Mouse (Mus musculus): ENCODE results near the gene Gadd45gip1. TPM values are rescaled to one million over a fixed set of nuclear protein-coding genes. Genes with fewer than 3 reads are reported as not detected.
"Not testable (repeated sequence)": the region's sequence is repeated elsewhere in the genome, so short reads cannot be mapped to it uniquely, and the experiment has no call there.

Gene Gadd45gip1
- polyA plus RNA-seq, 1 experiment = 21.3 TPM

GRCm38 (mm10) chr8:84823653-84824052 lies 7.7 kb upstream of the Gadd45gip1 start:
- peak; percentile 53 for DNase-seq
- WGBS = 2% methylated on average over 18 of the region's 18 CpGs
- TF ChIP-seq POLR2A (IDR thresholded peaks at IDR 0.05; ENCODE audit: borderline replicate concordance, extremely low read depth, low read depth, low read length) (no peak), CTCF (IDR thresholded peaks at IDR 0.05; ENCODE audit: insufficient read depth, low read length) (peak; percentile 75)
- Histone ChIP-seq H3K4me3 (replicated peaks; ENCODE audit: extremely low read depth, low read depth, low read length) (no peak overlapping the region), H3K4me1 (ENCODE audit: control insufficient read depth, insufficient read depth, low read length) (0 out of 2 replicates have a peak, but pooled peaks cover 2% of the 10 kb centered on the region)

GRCm38 (mm10) chr8:84825636-84826035 lies 5.7 kb upstream of the Gadd45gip1 start:
- TF ChIP-seq POLR2A (IDR thresholded peaks at IDR 0.05; ENCODE audit: borderline replicate concordance, extremely low read depth, low read depth, low read length) = no peak
- TF ChIP-seq CTCF (IDR thresholded peaks at IDR 0.05; ENCODE audit: insufficient read depth, low read length) = no peak
- H3K4me3 ChIP-seq (replicated peaks; ENCODE audit: extremely low read depth, low read depth, low read length) = no peak overlapping the region
- DNase-seq = no peak
- 0 out of 2 replicates have a peak, but pooled peaks cover 2% of the 10 kb centered on the region for H3K4me1 ChIP-seq (ENCODE audit: control insufficient read depth, insufficient read depth, low read length)
- WGBS = 37% methylated on average over 4 of the region's 4 CpGs

GRCm38 (mm10) chr8:84826518-84826917 lies 4.8 kb upstream of the Gadd45gip1 start:
- not testable (repeated sequence) for DNase-seq; H3K4me1 ChIP-seq (ENCODE audit: control insufficient read depth, insufficient read depth, low read length); H3K4me3 ChIP-seq (replicated peaks; ENCODE audit: extremely low read depth, low read depth, low read length)
- WGBS = 86% methylated on average over 2 of the region's 2 CpGs

GRCm38 (mm10) chr8:84832034-84832717 lies 854 bp downstream of the Gadd45gip1 start:
- peak; percentile 79 for DNase-seq
- TF ChIP-seq POLR2A (IDR thresholded peaks at IDR 0.05; ENCODE audit: borderline replicate concordance, extremely low read depth, low read depth, low read length) = peak; percentile 89
- TF ChIP-seq CTCF (IDR thresholded peaks at IDR 0.05; ENCODE audit: insufficient read depth, low read length) = no peak
- H3K4me3 ChIP-seq (replicated peaks; ENCODE audit: extremely low read depth, low read depth, low read length) = peak overlapping the region; percentile 99
- peaks cover 2% of the 10 kb centered on the region; the same call in 1 of the 2 replicates for H3K4me1 ChIP-seq (ENCODE audit: control insufficient read depth, insufficient read depth, low read length)
- whole genome bisulfite sequencing = under 1% methylated on average over 59 of the region's 59 CpGs

GRCm38 (mm10) chr8:84832759-84833742 lies 1.7 kb downstream of the Gadd45gip1 start:
- peaks cover 2% of the 10 kb centered on the region; the same call in 1 of the 2 replicates for H3K4me1 ChIP-seq (ENCODE audit: control insufficient read depth, insufficient read depth, low read length)
- WGBS = 42% methylated on average over 10 of the region's 10 CpGs
- peak overlapping the region; percentile 99 for H3K4me3 ChIP-seq (replicated peaks; ENCODE audit: extremely low read depth, low read depth, low read length)
- TF ChIP-seq CTCF (IDR thresholded peaks at IDR 0.05; ENCODE audit: insufficient read depth, low read length) = no peak
- no peak for TF ChIP-seq POLR2A (IDR thresholded peaks at IDR 0.05; ENCODE audit: borderline replicate concordance, extremely low read depth, low read depth, low read length)
- no peak for DNase-seq

- 87% methylated on average over 19 of the region's 19 CpGs for WGBS
- TF ChIP-seq CTCF (IDR thresholded peaks at IDR 0.05; ENCODE audit: insufficient read depth, low read length) (no peak), POLR2A (IDR thresholded peaks at IDR 0.05; ENCODE audit: borderline replicate concordance, extremely low read depth, low read depth, low read length) (no peak)
- Histone ChIP-seq H3K4me1 (ENCODE audit: control insufficient read depth, insufficient read depth, low read length) (peaks cover 2% of the 10 kb centered on the region; the same call in 1 of the 2 replicates), H3K4me3 (replicated peaks; ENCODE audit: extremely low read depth, low read depth, low read length) (no peak overlapping the region)
- no peak for DNase-seq
Measured at GRCm38 (mm10) chr8:84834002-84834865, 2.9 kb downstream of the Gadd45gip1 start.

GRCm38 (mm10) chr8:84834866-84835855 lies 3.8 kb downstream of the Gadd45gip1 start:
- WGBS = 65% methylated on average over 10 of the region's 10 CpGs
- TF ChIP-seq POLR2A (IDR thresholded peaks at IDR 0.05; ENCODE audit: borderline replicate concordance, extremely low read depth, low read depth, low read length) (no peak), CTCF (IDR thresholded peaks at IDR 0.05; ENCODE audit: insufficient read depth, low read length) (no peak)
- H3K4me1 ChIP-seq (ENCODE audit: control insufficient read depth, insufficient read depth, low read length) = peaks cover 2% of the 10 kb centered on the region; the same call in 1 of the 2 replicates
- no peak for DNase-seq
- H3K4me3 ChIP-seq (replicated peaks; ENCODE audit: extremely low read depth, low read depth, low read length) = no peak overlapping the region

All from lung, adult 2 months (tissue).